Mouse (Mus musculus): ENCODE data around the gene Gprc5b. TPM values are rescaled to one million over a fixed set of nuclear protein-coding genes. Genes with fewer than 3 reads are reported as not detected.

Gprc5b gene
- total and polyA plus RNA-seq, 3 experiments: 0.04 to 0.06 TPM; not detected in 1

DNA sequence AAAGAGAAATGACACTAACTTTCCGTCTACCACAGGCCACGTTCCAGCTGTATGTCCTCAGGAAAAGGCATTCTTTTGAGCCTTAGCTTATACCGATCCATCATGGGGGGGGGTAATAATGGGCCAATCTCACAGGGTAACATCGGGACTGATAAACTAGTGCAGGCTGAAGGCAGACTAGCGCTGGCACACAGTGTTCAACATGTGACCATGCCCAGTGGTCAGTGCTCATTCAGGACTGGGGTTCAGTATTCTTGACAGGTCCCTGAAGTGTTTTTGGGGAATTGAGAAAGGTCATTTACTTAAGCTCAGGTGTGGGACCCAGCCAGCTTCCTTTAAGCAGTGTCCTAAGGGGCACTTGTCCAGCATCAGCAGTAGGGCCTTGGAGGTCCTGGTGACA, 13.2 kb downstream of the Gprc5b start:
- no peaks in the 10 kb centered on the region for H3K79me2 ChIP-seq (replicated peaks; ENCODE audit: control insufficient read depth, extremely low read depth, insufficient read depth, poor library complexity, severe bottlenecking)
- DNase-seq (ENCODE audit: extremely low read depth): no peak
- peaks cover 11% of the 10 kb centered on the region for H3K27me3 ChIP-seq (replicated peaks)
- H3K36me3 ChIP-seq (replicated peaks in 1 of 2; ENCODE audit: control insufficient read depth in 1 of 2, insufficient read depth in 1 of 2, low read length in 1 of 2): no peaks in the 10 kb centered on the region
- H3K4me3 ChIP-seq (replicated peaks in 1 of 3; ENCODE audit: low read depth in 2 of 3, low read length in 2 of 3, poor library complexity in 1 of 3): no peak overlapping the region
- H3K27ac ChIP-seq (ENCODE audit: insufficient read depth, low read depth): no peak overlapping the region
- no peaks in the 10 kb centered on the region for H3K9me3 ChIP-seq (replicated peaks; ENCODE audit: low read length)
- no peak overlapping the region for H3K4me2 ChIP-seq (ENCODE audit: insufficient read depth, low read depth, poor library complexity, severe bottlenecking)
- no peak overlapping the region for H3K9ac ChIP-seq (ENCODE audit: insufficient read depth, low read depth)
- dilution Hi-C loops (cut with MboI; ENCODE audit: extremely low pct_ligation_motif_present, extremely low pct_unique_long_range_greater_than_20kb, low sequenced_read_pairs): no loop called here
- in situ Hi-C loops (cut with MboI; ENCODE audit: low pct_ligation_motif_present, low pct_unique_long_range_greater_than_20kb, low sequenced_read_pairs): no loop called here
- 0 out of 4 replicates have a peak, but pooled peaks cover 0 to under 1% of the 10 kb centered on the region in 2 experiments for H3K4me1 ChIP-seq (ENCODE audit: control insufficient read depth in 1 of 2, insufficient read depth in 2 of 2)
- TF ChIP-seq TCF12 (IDR thresholded peaks at IDR 0.05; ENCODE audit: low read depth, low read length): no peak

DNA sequence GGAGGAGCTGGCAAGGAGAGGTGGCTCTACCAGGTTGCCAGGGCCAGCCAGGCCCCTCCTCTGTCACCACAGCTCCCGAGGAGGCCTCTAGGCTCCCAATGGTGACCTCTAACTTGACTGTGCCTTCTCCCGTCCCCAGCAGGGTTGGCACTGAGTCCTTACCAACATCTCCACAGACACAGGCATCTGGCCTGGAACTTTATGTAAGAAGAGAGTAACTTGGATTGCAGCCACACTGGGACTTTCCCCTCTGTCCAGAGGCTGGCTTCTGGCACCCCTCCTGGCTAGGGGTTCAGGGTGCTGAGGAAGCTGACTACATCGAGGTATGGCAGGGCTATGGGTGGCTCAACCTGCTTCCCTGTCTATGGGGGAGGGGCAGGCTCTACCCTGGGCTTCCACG, 13.7 kb downstream of the Gprc5b start:
- Histone ChIP-seq H3K27ac (ENCODE audit: insufficient read depth, low read depth) (no peak overlapping the region), H3K36me3 (replicated peaks in 1 of 2; ENCODE audit: control insufficient read depth in 1 of 2, insufficient read depth in 1 of 2, low read length in 1 of 2) (no peaks in the 10 kb centered on the region), H3K4me2 (ENCODE audit: insufficient read depth, low read depth, poor library complexity, severe bottlenecking) (no peak overlapping the region), H3K9ac (ENCODE audit: insufficient read depth, low read depth) (no peak overlapping the region), H3K4me3 (replicated peaks in 1 of 3; ENCODE audit: low read depth in 2 of 3, low read length in 2 of 3, poor library complexity in 1 of 3) (no peak overlapping the region), H3K4me1 (ENCODE audit: control insufficient read depth in 1 of 2, insufficient read depth in 2 of 2) (0 out of 4 replicates have a peak, but pooled peaks cover 0 to 5% of the 10 kb centered on the region in 2 experiments), H3K9me3 (replicated peaks; ENCODE audit: low read length) (no peaks in the 10 kb centered on the region), H3K27me3 (replicated peaks) (peaks cover 10% of the 10 kb centered on the region), H3K79me2 (replicated peaks; ENCODE audit: control insufficient read depth, extremely low read depth, insufficient read depth, poor library complexity, severe bottlenecking) (no peaks in the 10 kb centered on the region)
- TF ChIP-seq UBTF (IDR thresholded peaks at IDR 0.05; ENCODE audit: low read depth, low read length) (no peak), MXI1 (IDR thresholded peaks at IDR 0.05; ENCODE audit: low read depth, low read length) (no peak), GABPA (IDR thresholded peaks at IDR 0.05; ENCODE audit: insufficient replicate concordance, low read depth, low read length) (no peak), SMC3 (IDR thresholded peaks at IDR 0.05; ENCODE audit: low read depth, low read length) (no peak), PAX5 (IDR thresholded peaks at IDR 0.05; ENCODE audit: low read length) (no peak), RCOR1 (conservative IDR thresholded peaks at IDR 0.05; ENCODE audit: low read depth, low read length) (no peak), BHLHE40 (IDR thresholded peaks at IDR 0.05; ENCODE audit: low read depth, low read length) (no peak), POLR2A (IDR thresholded peaks at IDR 0.05; ENCODE audit: low read depth, low read length) (no peak), SIN3A (IDR thresholded peaks at IDR 0.05; ENCODE audit: low read length) (no peak), MAX (IDR thresholded peaks at IDR 0.05; ENCODE audit: low read length) (no peak), NELFE (IDR thresholded peaks at IDR 0.05; ENCODE audit: low read depth, low read length) (no peak), JUND (conservative IDR thresholded peaks at IDR 0.05; ENCODE audit: low read depth, low read length) (no peak), ZNF384 (IDR thresholded peaks at IDR 0.05; ENCODE audit: low read depth, low read length) (no peak)
- no peak for DNase-seq (ENCODE audit: extremely low read depth)
- dilution Hi-C loops (cut with MboI; ENCODE audit: extremely low pct_ligation_motif_present, extremely low pct_unique_long_range_greater_than_20kb, low sequenced_read_pairs) (no loop called here), in situ Hi-C loops (cut with MboI; ENCODE audit: low pct_ligation_motif_present, low pct_unique_long_range_greater_than_20kb, low sequenced_read_pairs) (no loop called here)

DNA sequence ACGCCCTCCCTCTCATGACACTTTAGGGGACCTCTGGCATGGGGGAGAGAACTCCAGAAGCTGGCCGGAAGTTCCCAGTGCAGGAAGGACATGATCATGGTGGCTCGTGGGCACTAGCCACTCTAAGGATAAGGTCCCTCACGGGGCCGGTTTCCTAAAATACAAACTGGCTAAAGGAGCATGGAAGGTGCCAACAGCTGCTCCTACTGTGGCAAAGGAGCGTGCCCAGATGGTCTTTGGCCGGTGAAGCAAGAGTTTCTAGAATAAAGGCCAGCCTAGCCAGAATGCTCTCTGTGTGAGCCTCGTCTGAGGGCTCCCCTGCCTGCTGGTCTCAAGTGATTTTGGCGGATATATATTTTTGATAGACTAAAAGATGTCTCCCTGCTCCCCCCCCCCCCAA, 15.3 kb downstream of the Gprc5b start:
- dilution Hi-C loops (cut with MboI; ENCODE audit: extremely low pct_ligation_motif_present, extremely low pct_unique_long_range_greater_than_20kb, low sequenced_read_pairs): no loop called here
- Histone ChIP-seq H3K9me3 (replicated peaks; ENCODE audit: low read length) (no peaks in the 10 kb centered on the region), H3K36me3 (replicated peaks in 1 of 2; ENCODE audit: control insufficient read depth in 1 of 2, insufficient read depth in 1 of 2, low read length in 1 of 2) (no peaks in the 10 kb centered on the region), H3K4me2 (ENCODE audit: insufficient read depth, low read depth, poor library complexity, severe bottlenecking) (no peak overlapping the region), H3K9ac (ENCODE audit: insufficient read depth, low read depth) (no peak overlapping the region), H3K4me3 (replicated peaks in 1 of 3; ENCODE audit: low read depth in 2 of 3, low read length in 2 of 3, poor library complexity in 1 of 3) (no peak overlapping the region), H3K79me2 (replicated peaks; ENCODE audit: control insufficient read depth, extremely low read depth, insufficient read depth, poor library complexity, severe bottlenecking) (no peaks in the 10 kb centered on the region), H3K4me1 (ENCODE audit: control insufficient read depth in 1 of 2, insufficient read depth in 2 of 2) (0 out of 4 replicates have a peak, but pooled peaks cover 0 to 5% of the 10 kb centered on the region in 2 experiments), H3K27ac (ENCODE audit: insufficient read depth, low read depth) (no peak overlapping the region), H3K27me3 (replicated peaks) (peaks cover 15% of the 10 kb centered on the region)
- no peak for DNase-seq (ENCODE audit: extremely low read depth)
- in situ Hi-C loops (cut with MboI; ENCODE audit: low pct_ligation_motif_present, low pct_unique_long_range_greater_than_20kb, low sequenced_read_pairs): no loop called here
- TF ChIP-seq MAFK (IDR thresholded peaks at IDR 0.05; ENCODE audit: insufficient replicate concordance, low read length) (no peak), PAX5 (IDR thresholded peaks at IDR 0.05; ENCODE audit: low read length) (no peak), KAT2A (IDR thresholded peaks at IDR 0.05; ENCODE audit: insufficient replicate concordance, low read length) (no peak), JUND (conservative IDR thresholded peaks at IDR 0.05; ENCODE audit: low read depth, low read length) (no peak), USF1 (IDR thresholded peaks at IDR 0.05; ENCODE audit: low read depth, low read length) (no peak), ZNF384 (IDR thresholded peaks at IDR 0.05; ENCODE audit: low read depth, low read length) (no peak), MYC (IDR thresholded peaks at IDR 0.05; ENCODE audit: low read depth, low read length) (no peak), ZC3H11A (IDR thresholded peaks at IDR 0.05; ENCODE audit: low read depth, low read length) (no peak), SMC3 (IDR thresholded peaks at IDR 0.05; ENCODE audit: low read depth, low read length) (no peak), CHD1 (IDR thresholded peaks at IDR 0.05; ENCODE audit: low read depth, low read length) (no peak), E2F4 (IDR thresholded peaks at IDR 0.05; ENCODE audit: insufficient replicate concordance, low read depth, low read length) (no peak), NRF1 (IDR thresholded peaks at IDR 0.05; ENCODE audit: low read depth, low read length) (no peak), JUN (IDR thresholded peaks at IDR 0.05; ENCODE audit: insufficient read depth, low read depth, low read length) (no peak), SIN3A (IDR thresholded peaks at IDR 0.05; ENCODE audit: low read length) (no peak)
